Mouse (Mus musculus) embryonic facial prominence, embryonic 10.5 days (tissue): ENCODE results near the gene Serpinc1. TPM values are rescaled to one million over a fixed set of nuclear protein-coding genes. Genes with fewer than 3 reads are reported as not detected.
"Not testable (repeated sequence)": the region's sequence is repeated elsewhere in the genome, so short reads cannot be mapped to it uniquely, and the experiment has no call there.

Experiments
- DNase-seq: peaks from one replicate; pipeline ENCODE4 v3.0.0-alpha.2; 2017; ENCODE audit warnings: low spot score
- H3K27ac ChIP-seq: fragments of 300-500 bp; sonication (generic); replicated peaks from 2 replicates; pipeline ENCODE4 v1.5.1; 2016; ENCODE audit warnings: mild to moderate bottlenecking
- H3K27me3 ChIP-seq: fragments of 300-500 bp; sonication (generic); replicated peaks from 2 replicates; pipeline ENCODE4 v1.6.1; 2016; ENCODE audit warnings: low read depth, mild to moderate bottlenecking; ENCODE audit not compliant: poor library complexity, severe bottlenecking
- H3K36me3 ChIP-seq: fragments of 300-500 bp; sonication (generic); replicated peaks from 2 replicates; pipeline ENCODE4 v1.6.1; 2016; ENCODE audit warnings: mild to moderate bottlenecking, moderate library complexity
- H3K4me1 ChIP-seq: fragments of 300-500 bp; sonication (generic); 2 replicates; pipeline ENCODE4 v1.6.1; 2016
- H3K4me3 ChIP-seq: fragments of 300-500 bp; sonication (generic); 2 replicates; pipeline ENCODE4 v1.5.1; 2016; ENCODE audit warnings: mild to moderate bottlenecking, moderate library complexity
- H3K9me3 ChIP-seq: fragments of 300-500 bp; sonication (generic); 2 replicates; pipeline ENCODE4 v1.6.1; 2016; ENCODE audit warnings: mild to moderate bottlenecking
- WGBS: fragments of 180-500 bp; shearing (Covaris S2); methylation state at CpG from one replicate; pipeline ENCODE4 v1.1.7; 2016; 5-methylcytosine and 5-hydroxymethylcytosine counted together
- polyA plus RNA-seq: library from polyadenylated mRNA; unstranded; fragments of >200 nt; fragmentation: Nextera tagmentation; extraction: Ambion mirVana; gene quantifications from 2 replicates; pipeline ENCODE4 v1.2.1, GENCODE M21; 2016

Serpinc1 gene
- 2.3 and 2.5 TPM in 2 replicates for polyA plus RNA-seq

- WGBS, result 91% methylated on average over 4 of the region's 4 CpGs
- no peak within 1 kb of the TSS for H3K4me3 ChIP-seq
- DNase-seq, result no peak
Observed at GRCm38 (mm10) chr1:160978071-160978735, at the start of gene Serpinc1. Serpinc1 (plus strand) TSS chr1:160978585.

GRCm38 (mm10) chr1:160931320-160931719 lies 47.1 kb upstream of the Serpinc1 start:
- H3K4me3 ChIP-seq, result no peak overlapping the region
- no peaks in the 10 kb centered on the region for H3K27me3 ChIP-seq
- no peak overlapping the region for H3K27ac ChIP-seq
- no peaks in the 10 kb centered on the region for H3K9me3 ChIP-seq
- H3K4me1 ChIP-seq, result no peaks in the 10 kb centered on the region
- DNase-seq, result no peak
- H3K36me3 ChIP-seq, result peaks cover 35% of the 10 kb centered on the region

More at GRCm38 (mm10) chr1:160978071-160978735, at the start of gene Serpinc1:
- Histone ChIP-seq H3K9me3 (no peaks in the 10 kb centered on the region), H3K36me3 (peaks cover 9% of the 10 kb centered on the region; the same call in 1 of the 2 replicates), H3K27ac (no peak within 1 kb of the TSS), H3K4me1 (no peaks in the 10 kb centered on the region), H3K27me3 (no peaks in the 10 kb centered on the region)

GRCm38 (mm10) chr1:160933896-160934482 lies 44.4 kb upstream of the Serpinc1 start:
- H3K27ac ChIP-seq, result no peak overlapping the region
- DNase-seq, result no peak
- no peak overlapping the region for H3K4me3 ChIP-seq
- WGBS, result 74% methylated on average over 4 of the region's 4 CpGs
- no peaks in the 10 kb centered on the region for H3K9me3 ChIP-seq
- no peaks in the 10 kb centered on the region for H3K4me1 ChIP-seq
- peaks cover 50% of the 10 kb centered on the region for H3K36me3 ChIP-seq
- no peaks in the 10 kb centered on the region for H3K27me3 ChIP-seq

GRCm38 (mm10) chr1:160935551-160935950 lies 42.8 kb upstream of the Serpinc1 start:
- Histone ChIP-seq H3K4me1 (no peaks in the 10 kb centered on the region), H3K27ac (no peak overlapping the region), H3K4me3 (no peak overlapping the region), H3K27me3 (no peaks in the 10 kb centered on the region), H3K36me3 (peaks cover 58% of the 10 kb centered on the region), H3K9me3 (no peaks in the 10 kb centered on the region)
- DNase-seq, result no peak
- WGBS, result 94% methylated on average over 6 of the region's 6 CpGs

GRCm38 (mm10) chr1:160963199-160963598 lies 15.2 kb upstream of the Serpinc1 start:
- H3K27me3 ChIP-seq, result no peaks in the 10 kb centered on the region
- no peak overlapping the region for H3K4me3 ChIP-seq
- 92% methylated on average over 7 of the region's 7 CpGs for WGBS
- H3K36me3 ChIP-seq, result peaks cover 97% of the 10 kb centered on the region
- no peak overlapping the region for H3K27ac ChIP-seq
- H3K9me3 ChIP-seq, result no peaks in the 10 kb centered on the region
- H3K4me1 ChIP-seq, result no peaks in the 10 kb centered on the region
- DNase-seq, result no peak

- DNase-seq, result no peak
- no peaks in the 10 kb centered on the region for H3K9me3 ChIP-seq
- peaks cover 94% of the 10 kb centered on the region for H3K36me3 ChIP-seq
- H3K27ac ChIP-seq, result no peak overlapping the region
- no peak overlapping the region for H3K4me3 ChIP-seq
- H3K4me1 ChIP-seq, result no peaks in the 10 kb centered on the region
- H3K27me3 ChIP-seq, result no peaks in the 10 kb centered on the region
- 94% methylated on average over 1 of the region's 1 CpGs for WGBS
Observed at GRCm38 (mm10) chr1:160967268-160967667, 11.1 kb upstream of the Serpinc1 start.

- Histone ChIP-seq H3K9me3 (no peaks in the 10 kb centered on the region), H3K36me3 (peaks cover 81% of the 10 kb centered on the region), H3K27ac (no peak overlapping the region), H3K27me3 (no peaks in the 10 kb centered on the region), H3K4me3 (no peak overlapping the region), H3K4me1 (no peaks in the 10 kb centered on the region)
- 84% methylated on average over 5 of the region's 5 CpGs for WGBS
- DNase-seq, result no peak
Observed at GRCm38 (mm10) chr1:160968643-160969042, 9.7 kb upstream of the Serpinc1 start.

GRCm38 (mm10) chr1:160980021-160980420 lies 1.6 kb downstream of the Serpinc1 start:
- WGBS, result 89% methylated on average over 5 of the region's 5 CpGs
- Histone ChIP-seq H3K9me3 (no peaks in the 10 kb centered on the region), H3K27ac (no peak overlapping the region), H3K36me3 (peaks cover 9% of the 10 kb centered on the region; the same call in 1 of the 2 replicates), H3K4me1 (peaks cover 3% of the 10 kb centered on the region; the same call in 1 of the 2 replicates), H3K27me3 (no peaks in the 10 kb centered on the region), H3K4me3 (no peak overlapping the region)
- DNase-seq, result no peak

GRCm38 (mm10) chr1:160980537-160981234 lies 2.3 kb downstream of the Serpinc1 start:
- Histone ChIP-seq H3K4me1 (peaks cover 8% of the 10 kb centered on the region; the same call in 1 of the 2 replicates), H3K27ac (no peak overlapping the region), H3K4me3 (no peak overlapping the region), H3K9me3 (no peaks in the 10 kb centered on the region), H3K27me3 (no peaks in the 10 kb centered on the region), H3K36me3 (0 out of 2 replicates have a peak, but pooled peaks cover 5% of the 10 kb centered on the region)
- 87% methylated on average over 8 of the region's 8 CpGs for WGBS
- no peak for DNase-seq

GRCm38 (mm10) chr1:160981337-160981736 lies 3.0 kb downstream of the Serpinc1 start:
- Histone ChIP-seq H3K4me1 (peaks cover 8% of the 10 kb centered on the region; the same call in 1 of the 2 replicates), H3K36me3 (0 out of 2 replicates have a peak, but pooled peaks cover 3% of the 10 kb centered on the region), H3K4me3 (no peak overlapping the region), H3K9me3 (no peaks in the 10 kb centered on the region), H3K27ac (no peak overlapping the region), H3K27me3 (no peaks in the 10 kb centered on the region)
- 96% methylated on average over 4 of the region's 4 CpGs for WGBS
- DNase-seq, result no peak

GRCm38 (mm10) chr1:160982887-160983286 lies 4.5 kb downstream of the Serpinc1 start:
- Histone ChIP-seq H3K4me3 (no peak overlapping the region), H3K9me3 (no peaks in the 10 kb centered on the region), H3K27me3 (no peaks in the 10 kb centered on the region), H3K27ac (no peak overlapping the region), H3K36me3 (no peaks in the 10 kb centered on the region), H3K4me1 (peaks cover 8% of the 10 kb centered on the region)
- 92% methylated on average over 3 of the region's 3 CpGs for WGBS
- DNase-seq, result no peak

GRCm38 (mm10) chr1:160984731-160985130 lies 6.3 kb downstream of the Serpinc1 start:
- not testable (repeated sequence) for DNase-seq, H3K4me1 ChIP-seq, H3K4me3 ChIP-seq, H3K36me3 ChIP-seq, H3K27me3 ChIP-seq, H3K9me3 ChIP-seq, H3K27ac ChIP-seq
- 59% methylated on average over 1 of the region's 1 CpGs for WGBS
